Mouse (Mus musculus): Measurements from ENCODE around the gene Pth2. TPM values are rescaled to one million over a fixed set of nuclear protein-coding genes. Genes with fewer than 3 reads are reported as not detected.
A peak's percentile ranks its signal among the peaks of the same experiment; 100 is the strongest.
"Not testable (repeated sequence)": the region's sequence is repeated elsewhere in the genome, so short reads cannot be mapped to it uniquely, and the experiment has no call there.

The Pth2 gene
- total RNA-seq, 2 experiments from 2014 or later = not detected

GRCm38 (mm10) chr7:45167761-45168445 is 12.9 kb upstream of the Pth2 start:
- no peak for DNase-seq
- intact Hi-C loops (cut with DNase I; ENCODE audit: low total_unique reads) = no loop called here

DNA sequence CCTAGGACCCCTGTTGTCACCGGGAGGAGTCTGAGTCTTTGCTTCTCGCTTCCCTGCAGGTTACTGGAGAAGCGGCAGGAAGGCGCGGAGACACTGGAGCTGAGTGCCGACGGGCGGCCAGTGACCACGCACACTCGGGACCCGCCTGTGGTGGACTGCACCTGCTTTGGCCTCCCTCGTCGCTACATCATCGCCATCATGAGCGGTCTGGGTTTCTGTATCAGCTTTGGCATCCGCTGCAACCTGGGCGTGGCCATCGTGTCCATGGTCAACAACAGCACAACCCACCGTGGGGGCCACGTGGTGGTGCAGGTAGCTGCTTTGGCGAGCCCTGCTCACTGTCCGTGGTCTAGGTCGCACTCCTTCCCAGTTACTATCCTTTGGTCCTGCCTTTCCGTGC is 12.1 kb upstream of the Pth2 start:
- no peak for DNase-seq
- intact Hi-C loops (cut with DNase I; ENCODE audit: low total_unique reads) = no loop called here

DNA sequence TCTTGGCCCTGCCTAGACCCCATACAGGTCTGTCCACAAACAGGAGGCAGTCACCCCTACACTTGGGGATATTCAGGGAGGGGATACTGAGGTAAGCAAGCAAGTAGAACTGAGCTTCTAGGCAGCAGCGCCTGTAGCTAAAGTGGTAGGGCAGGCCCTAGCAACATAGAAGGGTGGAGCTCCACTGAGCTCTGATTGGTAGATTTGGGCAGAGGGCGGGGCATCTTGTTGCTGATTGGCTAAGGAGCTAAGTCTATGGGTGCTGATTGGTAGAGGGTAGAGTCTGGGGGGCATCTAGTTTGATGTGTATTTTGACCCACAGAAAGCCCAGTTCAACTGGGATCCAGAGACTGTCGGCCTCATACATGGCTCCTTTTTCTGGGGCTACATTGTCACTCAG is 11.3 kb upstream of the Pth2 start:
- no peak for DNase-seq
- intact Hi-C loops (cut with DNase I; ENCODE audit: low total_unique reads) = no loop called here

DNA sequence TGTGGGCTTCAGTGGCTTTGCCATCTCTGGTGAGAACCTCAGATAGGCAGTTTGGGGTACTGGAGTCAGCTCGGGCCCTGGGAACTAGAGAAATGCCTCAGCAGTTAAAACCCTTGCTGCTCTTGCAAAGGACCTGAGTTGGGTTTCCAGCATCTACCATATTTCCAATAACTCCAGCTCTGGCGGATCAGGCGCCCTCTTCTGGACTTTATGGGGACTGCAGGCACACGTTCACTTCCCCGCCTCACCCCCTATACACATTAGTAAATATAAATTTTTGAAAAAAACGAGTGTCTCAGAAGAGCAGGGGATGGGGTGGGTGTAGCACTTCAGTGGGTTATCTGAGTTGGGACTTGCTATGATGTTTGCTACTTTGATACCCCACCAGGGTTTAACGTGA is 7.8 kb upstream of the Pth2 start:
- intact Hi-C loops (cut with DNase I; ENCODE audit: low total_unique reads) = no loop called here
- DNase-seq = no peak

- intact Hi-C loops (cut with DNase I; ENCODE audit: low total_unique reads); DNase-seq: not testable (repeated sequence)
Observed at GRCm38 (mm10) chr7:45173772-45174171, 7.0 kb upstream of the Pth2 start.

GRCm38 (mm10) chr7:45174567-45175280 is 6.1 kb upstream of the Pth2 start:
- no peak for DNase-seq
- intact Hi-C loops (cut with DNase I; ENCODE audit: low total_unique reads) = no loop called here

GRCm38 (mm10) chr7:45175398-45175797 is 5.4 kb upstream of the Pth2 start:
- DNase-seq = no peak
- intact Hi-C loops (cut with DNase I; ENCODE audit: low total_unique reads) = no loop called here

DNA sequence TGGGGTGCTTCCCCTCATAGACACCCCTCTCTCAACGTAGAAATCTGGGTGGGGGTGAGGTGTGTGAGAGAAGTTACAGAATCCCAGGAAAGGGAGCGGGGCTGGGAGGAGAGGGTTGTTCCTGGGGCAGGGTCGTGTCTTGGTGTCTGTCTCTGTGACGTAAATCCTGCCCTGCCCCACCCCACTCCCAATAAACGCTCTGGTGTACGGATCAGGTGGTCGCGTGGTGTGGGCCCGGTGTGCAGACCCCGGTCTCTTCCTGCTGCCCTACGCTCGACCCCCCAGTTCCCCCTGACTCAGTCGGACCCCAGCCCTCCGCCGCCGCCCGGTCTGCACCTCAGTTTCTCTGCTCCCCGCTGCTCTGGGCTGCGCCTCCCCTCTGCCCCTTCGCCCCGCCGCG is 4.9 kb upstream of the Pth2 start:
- intact Hi-C loops (cut with DNase I; ENCODE audit: low total_unique reads) = no loop called here
- no peak for DNase-seq

DNA sequence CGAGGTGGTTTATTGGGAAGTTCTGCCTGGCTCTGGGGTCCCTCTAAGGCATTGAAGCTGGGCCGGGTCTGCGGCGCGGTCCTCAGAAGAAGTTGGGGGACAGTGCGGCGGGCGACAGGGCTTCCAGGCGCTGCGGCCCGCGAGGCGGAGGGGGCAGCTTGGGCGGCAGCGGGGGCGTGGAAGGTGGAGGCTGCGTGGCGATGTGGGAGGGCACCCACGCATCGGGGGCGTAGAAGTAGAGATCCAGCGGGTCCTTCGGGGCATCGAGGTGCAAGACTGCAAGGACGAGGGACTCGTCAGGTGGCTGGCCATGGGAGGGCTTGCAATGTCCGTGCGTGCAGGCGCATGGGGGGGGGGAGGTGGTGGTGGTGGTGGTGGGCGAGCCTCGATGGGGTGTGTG is 4.4 kb upstream of the Pth2 start:
- DNase-seq = no peak
- intact Hi-C loops (cut with DNase I; ENCODE audit: low total_unique reads) = no loop called here

DNA sequence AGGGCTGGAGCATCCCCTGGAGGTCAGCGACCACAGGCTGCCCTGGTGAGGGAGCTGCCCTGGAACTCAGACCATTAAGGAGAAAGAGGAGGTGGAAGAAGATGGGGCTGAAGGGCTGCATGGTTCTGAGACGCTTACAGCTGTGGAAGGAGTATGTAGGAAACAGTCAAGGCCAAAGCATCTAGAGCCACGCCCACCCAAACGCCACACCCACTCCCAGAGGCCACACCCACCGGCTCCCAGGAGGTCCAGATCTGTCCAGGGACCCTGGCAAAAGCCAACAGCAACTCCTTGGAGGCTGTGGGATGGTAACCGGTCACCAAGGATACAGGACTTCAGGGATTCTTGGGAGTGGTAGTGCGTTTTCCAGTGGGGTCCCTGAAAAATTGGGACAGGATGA is 2.2 kb upstream of the Pth2 start:
- intact Hi-C loops (cut with DNase I; ENCODE audit: low total_unique reads) = no loop called here
- no peak for DNase-seq

DNA sequence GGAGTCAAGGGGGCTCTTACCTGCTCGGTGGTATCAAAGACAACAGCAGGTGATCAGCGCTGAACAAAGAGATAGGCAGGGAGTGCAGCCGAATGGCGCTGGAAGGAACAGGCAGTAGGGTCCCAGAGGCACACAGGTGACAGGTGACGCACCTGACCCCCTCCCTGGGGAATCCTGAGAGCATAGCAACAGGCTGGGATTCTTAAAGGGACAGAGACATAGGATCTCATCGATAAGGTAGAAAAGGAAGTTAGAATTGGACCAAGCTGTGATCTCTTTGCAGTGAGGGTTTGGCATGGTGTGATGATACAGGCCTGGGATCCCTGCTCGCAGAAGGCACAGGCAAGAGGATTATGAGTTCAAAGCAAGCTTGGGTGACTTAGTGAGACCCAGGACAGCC is 1.3 kb upstream of the Pth2 start, which contains the start of gene Gfy:
Gfy (minus strand) TSS at position 101 of the 400 bp plus-strand sequence.
- intact Hi-C loops (cut with DNase I; ENCODE audit: low total_unique reads) = no loop called here
- DNase-seq = no peak

GRCm38 (mm10) chr7:45181540-45181939 is 745 bp downstream of the Pth2 start:
- DNase-seq = no peak
- intact Hi-C loops (cut with DNase I; ENCODE audit: low total_unique reads) = no loop called here

DNA sequence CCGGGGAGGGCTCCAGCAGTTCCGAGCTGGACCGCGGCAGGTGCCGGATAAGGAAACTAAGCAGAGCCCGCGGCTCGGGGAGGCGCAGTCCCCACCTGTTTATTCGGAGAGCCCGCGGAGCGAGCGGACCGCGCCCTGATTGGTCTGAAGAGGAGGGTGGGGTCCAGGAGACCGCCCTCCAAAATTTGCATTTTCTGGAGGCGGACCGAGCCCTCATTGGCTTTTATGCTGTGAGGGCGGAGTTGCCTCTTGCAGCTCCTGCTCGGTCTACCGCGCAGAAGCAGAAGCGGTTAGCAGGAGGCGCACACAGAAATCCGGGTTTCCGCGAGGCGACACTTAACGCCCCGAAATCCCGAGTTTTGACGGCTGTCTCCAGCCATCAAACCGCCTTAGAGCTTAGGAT is 1.4 kb downstream of the Pth2 start:
- intact Hi-C loops (cut with DNase I; ENCODE audit: low total_unique reads) = no loop called here
- peak; percentile 87 for DNase-seq

GRCm38 (mm10) chr7:45182606-45183005 is 1.8 kb downstream of the Pth2 start:
- intact Hi-C loops (cut with DNase I; ENCODE audit: low total_unique reads) = no loop called here
- DNase-seq = peak; percentile 55

GRCm38 (mm10) chr7:45183672-45184071 is 2.9 kb downstream of the Pth2 start:
- intact Hi-C loops (cut with DNase I; ENCODE audit: low total_unique reads) = no loop called here
- DNase-seq = no peak

GRCm38 (mm10) chr7:45185921-45186320 is 5.1 kb downstream of the Pth2 start:
- intact Hi-C loops (cut with DNase I; ENCODE audit: low total_unique reads) = no loop called here

DNA sequence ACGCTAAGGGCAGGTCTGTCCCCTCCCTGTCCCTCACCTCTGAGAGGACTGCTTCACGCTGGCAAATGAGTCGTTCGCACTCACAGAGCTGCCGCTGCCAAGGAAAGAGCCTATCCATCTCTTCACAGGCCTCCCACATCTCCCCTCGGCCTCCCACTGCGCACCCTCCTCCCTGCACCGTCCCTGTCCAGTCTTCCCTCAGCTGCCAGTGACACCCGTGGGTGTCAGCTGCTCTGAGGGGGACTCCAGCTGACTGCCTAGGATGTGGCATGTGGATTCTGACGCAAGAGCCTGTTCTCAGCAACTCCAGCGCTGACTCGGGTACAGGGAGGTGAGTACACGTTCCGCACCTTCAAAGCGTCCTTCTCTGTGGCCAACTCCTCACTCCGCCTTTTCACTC is 8.8 kb downstream of the Pth2 start:
- no peak for DNase-seq
- intact Hi-C loops (cut with DNase I; ENCODE audit: low total_unique reads) = no loop called here

More at GRCm38 (mm10) chr7:45185921-45186320, 5.1 kb downstream of the Pth2 start:
- DNase-seq = no peak

DNA sequence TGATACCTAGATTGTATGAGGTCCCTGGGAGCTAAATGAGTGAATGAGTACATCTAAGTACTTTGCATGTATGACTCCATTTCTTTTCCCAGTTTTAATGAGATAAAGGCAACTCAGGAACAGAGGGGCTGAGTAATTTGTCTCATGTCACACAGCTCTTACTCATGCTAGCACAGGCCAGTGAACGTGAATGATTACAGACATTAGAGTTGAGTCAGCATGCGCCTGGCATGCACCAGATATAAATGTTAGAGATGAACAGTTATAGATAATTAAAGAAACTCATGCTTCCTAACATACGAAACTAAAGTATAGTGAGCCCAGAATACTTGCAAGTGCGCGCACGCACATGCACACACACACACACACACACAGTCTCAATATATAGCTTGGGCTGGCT is 9.4 kb downstream of the Pth2 start:
- DNase-seq = no peak
- intact Hi-C loops (cut with DNase I; ENCODE audit: low total_unique reads) = no loop called here

DNA sequence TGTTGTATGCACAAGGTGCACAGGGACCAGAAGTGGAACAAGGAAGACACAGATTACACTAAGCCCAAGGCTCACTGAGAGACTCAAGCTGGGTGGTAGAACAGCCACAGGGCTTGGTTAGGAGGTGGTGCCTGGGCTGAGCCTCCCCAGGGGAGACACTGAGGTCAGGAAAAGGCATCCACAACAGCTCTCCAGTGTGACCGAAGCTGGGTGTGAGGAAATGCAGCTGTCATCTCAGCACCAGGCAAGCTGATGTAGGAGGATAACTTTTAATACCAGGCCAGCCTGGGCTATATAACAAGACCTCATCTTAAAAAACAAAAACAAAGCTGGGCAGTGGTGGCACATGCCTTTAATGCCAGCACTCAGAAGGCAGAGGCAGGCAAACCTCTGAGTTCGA is 10.4 kb downstream of the Pth2 start:
- peak; percentile 2 for DNase-seq
- intact Hi-C loops (cut with DNase I; ENCODE audit: low total_unique reads) = no loop called here

DNA sequence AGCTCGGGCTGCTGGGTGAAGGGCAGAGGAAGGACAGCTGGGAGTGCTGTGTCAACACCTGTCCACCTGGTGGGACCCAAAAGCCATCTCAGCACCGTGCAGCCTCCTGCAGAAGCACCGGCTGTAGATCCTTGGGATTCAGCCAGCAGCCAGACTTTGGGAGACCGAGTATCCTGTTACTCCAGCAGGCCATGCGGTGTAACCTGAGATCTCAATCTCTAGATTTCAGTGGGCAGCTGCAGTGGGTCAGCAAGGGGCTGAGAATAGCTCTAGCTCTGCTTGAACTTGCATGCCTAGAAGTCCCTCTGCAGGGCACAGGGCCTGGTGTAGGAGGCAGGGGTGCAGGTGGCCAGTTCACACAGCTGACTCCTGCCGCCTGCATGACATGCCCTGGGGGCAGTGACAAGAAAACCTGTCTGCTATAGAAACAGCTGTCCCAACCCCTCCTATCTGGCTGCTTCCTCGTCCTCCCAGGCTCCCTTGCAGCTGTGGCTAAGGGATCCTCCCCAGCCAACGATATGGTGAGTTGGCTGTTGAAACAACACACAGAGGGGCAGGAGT is 11.1 kb downstream of the Pth2 start:
- DNase-seq = peak; percentile 73
- intact Hi-C loops (cut with DNase I; ENCODE audit: low total_unique reads) = no loop called here
